Mouse (Mus musculus): ENCODE results near the gene Apon.

DNA sequence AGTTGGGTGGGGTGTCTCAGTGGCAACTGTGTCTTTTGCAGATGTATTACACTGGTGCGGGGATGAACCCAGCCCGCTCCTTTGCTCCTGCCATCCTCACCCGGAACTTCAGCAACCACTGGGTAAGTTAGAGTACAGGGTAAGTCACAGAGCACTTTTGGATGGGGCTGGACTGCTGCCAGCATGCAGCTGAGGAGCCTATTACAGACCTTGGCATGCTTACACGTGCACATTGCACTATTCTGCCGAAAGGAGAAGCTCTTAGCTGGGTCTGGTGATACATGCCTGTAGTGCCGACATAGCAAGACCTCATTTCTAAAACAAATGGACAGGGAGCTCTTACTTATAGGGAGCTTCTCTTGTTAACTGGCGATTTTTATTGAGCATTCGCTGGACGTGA, 26.3 kb upstream of the Apon start:
- TF ChIP-seq CTCF (IDR thresholded peaks at IDR 0.05; ENCODE audit: low read depth): no peak
- TF ChIP-seq EP300 (optimal IDR thresholded peaks at IDR 0.05): no peak

All from stomach, postnatal 0 days (tissue).